Mouse (Mus musculus): ENCODE measurements around the gene Izumo1r. TPM values are rescaled to one million over a fixed set of nuclear protein-coding genes. Genes with fewer than 3 reads are reported as not detected.

Izumo1r gene
- total and polyA plus RNA-seq, 2 experiments from 2014 or later = not detected

- TF ChIP-seq EP300 (IDR thresholded peaks at IDR 0.05; ENCODE audit: low read depth) = no peak
- TF ChIP-seq CTCF (IDR thresholded peaks at IDR 0.05; ENCODE audit: low read depth) = no peak
- ATAC-seq (ENCODE audit: insufficient read depth, low read depth) = no peak
These were observed 27.8 kb downstream of the Izumo1r start for GRCm38 (mm10) chr9:14875743-14876507.

GRCm38 (mm10) chr9:14872181-14872930, 31.4 kb downstream of the Izumo1r start:
- Histone ChIP-seq H3K9me3 (replicated peaks; ENCODE audit: control insufficient read depth, low read length) (no peaks in the 10 kb centered on the region), H3K4me2 (ENCODE audit: low read depth, low read length) (no peak overlapping the region), H3K27me3 (ENCODE audit: control insufficient read depth, insufficient read depth, low read length) (peaks cover 6% of the 10 kb centered on the region; the same call in 1 of the 2 replicates), H3K4me1 (ENCODE audit: control insufficient read depth, insufficient read depth) (no peaks in the 10 kb centered on the region), H3K4me3 (ENCODE audit: low read depth, low read length) (no peak overlapping the region), H3K36me3 (replicated peaks; ENCODE audit: control insufficient read depth, insufficient read depth, low read length) (no peaks in the 10 kb centered on the region), H3K9ac (replicated peaks; ENCODE audit: low read depth, low read length) (no peak overlapping the region), H3K27ac (ENCODE audit: low read depth) (no peak overlapping the region)
- DNase-seq (ENCODE audit: low spot score) (no peak), ATAC-seq (ENCODE audit: insufficient read depth, low read depth) (no peak)
- no peak for TF ChIP-seq EP300 (IDR thresholded peaks at IDR 0.05; ENCODE audit: low read depth)
- TF ChIP-seq CTCF (IDR thresholded peaks at IDR 0.05; ENCODE audit: low read depth) = no peak
- WGBS = 46% methylated on average over 17 of the region's 17 CpGs

More at GRCm38 (mm10) chr9:14875743-14876507, 27.8 kb downstream of the Izumo1r start:
- H3K27me3 ChIP-seq (ENCODE audit: control insufficient read depth, insufficient read depth, low read length) = no peaks in the 10 kb centered on the region
- 49% methylated on average over 5 of the region's 5 CpGs for WGBS
- no peak overlapping the region for H3K27ac ChIP-seq (ENCODE audit: low read depth)
- H3K9me3 ChIP-seq (replicated peaks; ENCODE audit: control insufficient read depth, low read length) = no peaks in the 10 kb centered on the region
- H3K9ac ChIP-seq (replicated peaks; ENCODE audit: low read depth, low read length) = no peak overlapping the region
- H3K36me3 ChIP-seq (replicated peaks; ENCODE audit: control insufficient read depth, insufficient read depth, low read length) = no peaks in the 10 kb centered on the region
- no peaks in the 10 kb centered on the region for H3K4me1 ChIP-seq (ENCODE audit: control insufficient read depth, insufficient read depth)
- H3K4me2 ChIP-seq (ENCODE audit: low read depth, low read length) = no peak overlapping the region
- no peak for DNase-seq (ENCODE audit: low spot score)
- H3K4me3 ChIP-seq (ENCODE audit: low read depth, low read length) = no peak overlapping the region

- H3K36me3 ChIP-seq (replicated peaks; ENCODE audit: control insufficient read depth, insufficient read depth, low read length) = no peaks in the 10 kb centered on the region
- H3K9ac ChIP-seq (replicated peaks; ENCODE audit: low read depth, low read length) = no peak overlapping the region
- no peak overlapping the region for H3K27ac ChIP-seq (ENCODE audit: low read depth)
- DNase-seq (ENCODE audit: low spot score) (no peak), ATAC-seq (ENCODE audit: insufficient read depth, low read depth) (no peak)
- H3K9me3 ChIP-seq (replicated peaks; ENCODE audit: control insufficient read depth, low read length) = no peaks in the 10 kb centered on the region
- H3K4me1 ChIP-seq (ENCODE audit: control insufficient read depth, insufficient read depth) = no peaks in the 10 kb centered on the region
- H3K4me3 ChIP-seq (ENCODE audit: low read depth, low read length) = no peak overlapping the region
- TF ChIP-seq CTCF (IDR thresholded peaks at IDR 0.05; ENCODE audit: low read depth) = no peak
- TF ChIP-seq EP300 (IDR thresholded peaks at IDR 0.05; ENCODE audit: low read depth) = no peak
- WGBS = 66% methylated on average over 3 of the region's 3 CpGs
- H3K4me2 ChIP-seq (ENCODE audit: low read depth, low read length) = no peak overlapping the region
- H3K27me3 ChIP-seq (ENCODE audit: control insufficient read depth, insufficient read depth, low read length) = peaks cover 10% of the 10 kb centered on the region
These were observed 32.2 kb downstream of the Izumo1r start for GRCm38 (mm10) chr9:14871536-14871935.

GRCm38 (mm10) chr9:14870802-14871201, 32.9 kb downstream of the Izumo1r start:
- TF ChIP-seq EP300 (IDR thresholded peaks at IDR 0.05; ENCODE audit: low read depth) (no peak), CTCF (IDR thresholded peaks at IDR 0.05; ENCODE audit: low read depth) (no peak)
- Histone ChIP-seq H3K36me3 (replicated peaks; ENCODE audit: control insufficient read depth, insufficient read depth, low read length) (no peaks in the 10 kb centered on the region), H3K4me3 (ENCODE audit: low read depth, low read length) (no peak overlapping the region), H3K9me3 (replicated peaks; ENCODE audit: control insufficient read depth, low read length) (no peaks in the 10 kb centered on the region), H3K27me3 (ENCODE audit: control insufficient read depth, insufficient read depth, low read length) (peaks cover 10% of the 10 kb centered on the region), H3K4me1 (ENCODE audit: control insufficient read depth, insufficient read depth) (no peaks in the 10 kb centered on the region), H3K4me2 (ENCODE audit: low read depth, low read length) (no peak overlapping the region), H3K9ac (replicated peaks; ENCODE audit: low read depth, low read length) (no peak overlapping the region), H3K27ac (ENCODE audit: low read depth) (no peak overlapping the region)
- no peak for ATAC-seq (ENCODE audit: insufficient read depth, low read depth)
- no peak for DNase-seq (ENCODE audit: low spot score)
- 84% methylated on average over 10 of the region's 10 CpGs for WGBS

GRCm38 (mm10) chr9:14870377-14870776, 33.4 kb downstream of the Izumo1r start:
- no peak for TF ChIP-seq CTCF (IDR thresholded peaks at IDR 0.05; ENCODE audit: low read depth)
- no peak for TF ChIP-seq EP300 (IDR thresholded peaks at IDR 0.05; ENCODE audit: low read depth)
- Histone ChIP-seq H3K9ac (replicated peaks; ENCODE audit: low read depth, low read length) (no peak overlapping the region), H3K4me2 (ENCODE audit: low read depth, low read length) (no peak overlapping the region), H3K27me3 (ENCODE audit: control insufficient read depth, insufficient read depth, low read length) (peaks cover 10% of the 10 kb centered on the region), H3K27ac (ENCODE audit: low read depth) (no peak overlapping the region), H3K4me3 (ENCODE audit: low read depth, low read length) (no peak overlapping the region), H3K36me3 (replicated peaks; ENCODE audit: control insufficient read depth, insufficient read depth, low read length) (no peaks in the 10 kb centered on the region), H3K4me1 (ENCODE audit: control insufficient read depth, insufficient read depth) (no peaks in the 10 kb centered on the region), H3K9me3 (replicated peaks; ENCODE audit: control insufficient read depth, low read length) (no peaks in the 10 kb centered on the region)
- ATAC-seq (ENCODE audit: insufficient read depth, low read depth) (no peak), DNase-seq (ENCODE audit: low spot score) (no peak)
- 84% methylated on average over 2 of the region's 2 CpGs for WGBS
